Mouse (Mus musculus) spleen, adult 2 months (tissue): ENCODE data around the gene Dync1li1. TPM values are rescaled to one million over a fixed set of nuclear protein-coding genes. Genes with fewer than 3 reads are reported as not detected.
A peak's percentile ranks its signal among the peaks of the same experiment; 100 is the strongest.
"Not testable (repeated sequence)": the region's sequence is repeated elsewhere in the genome, so short reads cannot be mapped to it uniquely, and the experiment has no call there.

Experiments used
- DNase-seq, 2 experiments: peaks; one replicate each; pipeline versions ENCODE4 v3.0.0 to v3.0.0-alpha.2; 2012 to 2021; ENCODE audit warnings: low spot score in 2 of 2, low read depth in 1 of 2
- H3K27ac ChIP-seq: fragments of 200-500 bp; 2 replicates; pipeline ENCODE4 v1.5.1; 2012; ENCODE audit warnings: low read length, inconsistent platforms; ENCODE audit not compliant: insufficient read depth
- H3K27me3 ChIP-seq: fragments of 200-500 bp; 2 replicates; pipeline ENCODE4 v1.6.1; 2012; ENCODE audit warnings: mild to moderate bottlenecking, moderate library complexity, low read length, inconsistent platforms; ENCODE audit not compliant: control insufficient read depth, insufficient read depth
- H3K36me3 ChIP-seq: fragments of 200-500 bp; 2 replicates; pipeline ENCODE4 v1.6.1; 2012; ENCODE audit warnings: mild to moderate bottlenecking, low read length, inconsistent platforms; ENCODE audit not compliant: control insufficient read depth, insufficient read depth
- H3K4me1 ChIP-seq: fragments of 200-500 bp; 2 replicates; pipeline ENCODE4 v1.6.1; 2011; ENCODE audit warnings: inconsistent platforms; ENCODE audit not compliant: control insufficient read depth, insufficient read depth, insufficient read length
- H3K4me3 ChIP-seq: fragments of 200-500 bp; 2 replicates; pipeline ENCODE4 v1.5.1; 2011; ENCODE audit warnings: mild to moderate bottlenecking, inconsistent platforms; ENCODE audit not compliant: insufficient read depth, insufficient read length; ENCODE audit errors: extremely low read depth
- CTCF ChIP-seq: fragments of 200-500 bp; IDR thresholded peaks from 2 replicates; pipeline ENCODE4 v1.5.1; 2011; ENCODE audit warnings: mild to moderate bottlenecking, inconsistent platforms; ENCODE audit not compliant: insufficient read depth, insufficient read length, insufficient replicate concordance; ENCODE audit errors: extremely low read depth
- POLR2A ChIP-seq: fragments of 200-500 bp; IDR thresholded peaks from 2 replicates; pipeline ENCODE4 v1.6.1; 2011; ENCODE audit warnings: low read depth, low read length, inconsistent platforms
- WGBS: fragments of 180-500 bp; shearing (Covaris S2); methylation state at CpG from one replicate; pipeline ENCODE4 v1.1.7; 2018; 5-methylcytosine and 5-hydroxymethylcytosine counted together
- polyA plus RNA-seq: library from polyadenylated mRNA; depleted of rRNA; stranded (reverse); fragments of >200 nt; gene quantifications from 2 replicates; pipeline ENCODE4 v1.2.3, GENCODE M21; 2012; rRNA removed

The Dync1li1 gene
- polyA plus RNA-seq: 9.8 and 10.1 TPM in 2 replicates

- TF ChIP-seq POLR2A: peak; percentile 8; the same call in 1 of the 2 replicates
- no peak for TF ChIP-seq CTCF
- DNase-seq: peak; percentile 80 to 97
- Histone ChIP-seq H3K4me3 (peak within 1 kb of the TSS; percentile 94), H3K4me1 (peaks cover 9% of the 10 kb centered on the region; the same call in 1 of the 2 replicates), H3K36me3 (no peaks in the 10 kb centered on the region; the same call in 1 of the 2 replicates), H3K27ac (peak within 1 kb of the TSS; percentile 78), H3K27me3 (no peaks in the 10 kb centered on the region)
- 1% methylated on average over 46 of the region's 57 CpGs for WGBS
Measured at GRCm38 (mm10) chr9:114688252-114688952, at the start of gene Dync1li1. Gene Dync1li1 (plus strand): TSS chr9:114688790.

GRCm38 (mm10) chr9:114639186-114639748 is 49.3 kb upstream of the Dync1li1 start:
- peak overlapping the region; percentile 80 for H3K27ac ChIP-seq
- H3K4me3 ChIP-seq: peak overlapping the region; percentile 81
- H3K27me3 ChIP-seq: no peaks in the 10 kb centered on the region
- peaks cover 2% of the 10 kb centered on the region; the same call in 1 of the 2 replicates for H3K4me1 ChIP-seq
- TF ChIP-seq CTCF: no peak
- no peak for TF ChIP-seq POLR2A
- no peaks in the 10 kb centered on the region for H3K36me3 ChIP-seq
- no peak for DNase-seq
- 14% methylated on average over 18 of the region's 18 CpGs for WGBS

GRCm38 (mm10) chr9:114639839-114640646 is 48.5 kb upstream of the Dync1li1 start, which contains the start of gene Cnot10:
Gene Cnot10 (minus strand): TSS chr9:114640184.
- TF ChIP-seq CTCF: no peak
- TF ChIP-seq POLR2A: 0 out of 2 replicates have a peak, but pooled peaks have one; percentile 19
- Histone ChIP-seq H3K27me3 (no peaks in the 10 kb centered on the region), H3K36me3 (no peaks in the 10 kb centered on the region), H3K4me3 (peak within 1 kb of the TSS; percentile 81), H3K27ac (peak within 1 kb of the TSS; percentile 80), H3K4me1 (peaks cover 2% of the 10 kb centered on the region; the same call in 1 of the 2 replicates)
- WGBS: 6% methylated on average over 51 of the region's 51 CpGs
- DNase-seq: peak; percentile 98 to 99

GRCm38 (mm10) chr9:114646556-114647505 is 41.8 kb upstream of the Dync1li1 start:
- Histone ChIP-seq H3K4me3 (no peak overlapping the region), H3K4me1 (no peaks in the 10 kb centered on the region), H3K27me3 (peaks cover 2% of the 10 kb centered on the region; the same call in 1 of the 2 replicates), H3K27ac (no peak overlapping the region), H3K36me3 (no peaks in the 10 kb centered on the region)
- 88% methylated on average over 12 of the region's 12 CpGs for WGBS
- no peak for TF ChIP-seq POLR2A
- TF ChIP-seq CTCF: no peak
- no peak for DNase-seq

GRCm38 (mm10) chr9:114647506-114648432 is 40.8 kb upstream of the Dync1li1 start:
- no peaks in the 10 kb centered on the region for H3K36me3 ChIP-seq
- DNase-seq: no peak
- no peak overlapping the region for H3K4me3 ChIP-seq
- TF ChIP-seq POLR2A (no peak), CTCF (no peak)
- no peak overlapping the region for H3K27ac ChIP-seq
- H3K27me3 ChIP-seq: peaks cover 2% of the 10 kb centered on the region; the same call in 1 of the 2 replicates
- 85% methylated on average over 28 of the region's 28 CpGs for WGBS
- H3K4me1 ChIP-seq: no peaks in the 10 kb centered on the region

GRCm38 (mm10) chr9:114648472-114648871 is 40.1 kb upstream of the Dync1li1 start:
- not testable (repeated sequence) for H3K27ac ChIP-seq, H3K4me3 ChIP-seq, H3K27me3 ChIP-seq, H3K36me3 ChIP-seq, DNase-seq, H3K4me1 ChIP-seq
- WGBS: 44% methylated on average over 9 of the region's 9 CpGs
